26 mouse cellular contexts compared by ENCODE assay signal in genomic region chr7:125790039-125790438, GRCm38 (mm10).
"Had no signal": no experiment of that assay in that cellular context is flagged by ENCODE, and none has a peak within 500 bp of the region (broad histone marks: within the 10 kb centered on the region; RNA-seq: fewer than 3 reads in every experiment).

No protein-coding gene starts in this region.

- ATAC-seq: hindbrain, embryonic 16.5 days; inflammation-experienced regulatory T-cells, adult 6 months; intestine, embryonic 15.5 days; intestine, postnatal 0 days; liver, postnatal 0 days had no signal

- DNase-seq: gastrocnemius, adult 2 months; gastrocnemius, postnatal 10 days; gastrocnemius, postnatal 25 days; heart, adult 18-20 months; heart, postnatal 14 days; heart, postnatal 4 days; kidney, adult 18-20 months; kidney, adult 8-10 months; kidney, postnatal 10 days; kidney, postnatal 25 days; kidney, postnatal 4 days; liver; liver, embryonic 13.5 days; liver, postnatal 0 days had no signal

- H3K36me3 ChIP-seq: intestine, embryonic 15.5 days; limb, embryonic 10.5 days; liver, embryonic 13.5 days; liver, embryonic 15.5 days had no signal

- H3K9ac ChIP-seq: heart, embryonic 13.5 days; hindbrain, embryonic 14.5 days; intestine, embryonic 15.5 days; limb, embryonic 12.5 days; liver, embryonic 13.5 days; liver, embryonic 15.5 days; liver, postnatal 0 days had no signal

- H3K4me3 ChIP-seq: gastrocnemius, adult 2 months; heart, embryonic 13.5 days; intestine, embryonic 15.5 days; layer of hippocampus, adult 2 months; left cerebral cortex, adult 2 months; limb, embryonic 10.5 days; limb, embryonic 12.5 days; liver, embryonic 13.5 days; liver, embryonic 15.5 days had no signal

- H3K27me3 ChIP-seq: heart, embryonic 13.5 days; intestine, embryonic 15.5 days; limb, embryonic 12.5 days; liver, embryonic 13.5 days; liver, embryonic 15.5 days had no signal

- H3K27ac ChIP-seq: gastrocnemius, adult 2 months; heart, embryonic 13.5 days; hindbrain, embryonic 14.5 days; intestine, embryonic 15.5 days; layer of hippocampus, adult 2 months; left cerebral cortex, adult 2 months; limb, embryonic 10.5 days; limb, embryonic 12.5 days; liver, embryonic 13.5 days; liver, embryonic 15.5 days had no signal

- H3K4me1 ChIP-seq: limb, embryonic 12.5 days; liver, embryonic 13.5 days; liver, embryonic 15.5 days had no signal

- H3K4me2 ChIP-seq: heart, embryonic 13.5 days; hindbrain, embryonic 14.5 days; intestine, embryonic 15.5 days; limb, embryonic 12.5 days; liver, embryonic 11.5 days; liver, embryonic 13.5 days; liver, embryonic 15.5 days had no signal

- H3K9me3 ChIP-seq: heart, embryonic 13.5 days; intestine, embryonic 15.5 days; limb, embryonic 10.5 days; limb, embryonic 12.5 days; liver, embryonic 13.5 days; liver, embryonic 15.5 days had no signal
